Comparison of ENCODE assay signal across 32 mouse cellular contexts in the genomic region with DNA sequence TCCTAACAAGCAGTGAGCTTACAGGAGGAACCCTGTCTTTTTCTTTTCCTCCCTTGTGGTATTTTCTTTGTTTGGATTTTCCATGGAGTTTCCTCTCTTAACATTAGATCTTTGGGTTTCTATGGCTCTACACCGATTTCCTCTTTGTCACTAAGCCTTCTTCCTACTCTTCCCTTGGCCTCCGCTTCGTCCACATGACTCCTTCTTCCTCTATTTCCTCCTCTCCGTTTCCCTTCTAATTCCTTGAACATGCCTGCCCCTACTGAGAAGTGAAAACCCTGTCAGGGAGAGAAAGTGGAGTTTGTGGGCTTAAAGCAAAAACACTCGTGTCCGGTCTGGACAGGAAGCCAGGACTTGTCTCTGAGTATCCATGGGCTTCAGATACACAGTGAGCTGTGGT. TPM values are rescaled to one million over a fixed set of nuclear protein-coding genes. Genes with fewer than 3 reads are reported as not detected.
A peak's percentile ranks its signal among the peaks of the same experiment; 100 is the strongest.
DNase-seq lines count a peak whose midpoint lies in the region; ATAC-seq and TF ChIP-seq lines count a peak whose summit lies in the region.
"Had no signal": no experiment of that assay in that cellular context is flagged by ENCODE, and none has a peak within 500 bp of the region (broad histone marks: within the 10 kb centered on the region; RNA-seq: fewer than 3 reads in every experiment).

No protein-coding gene starts in this region.

- no peaks in the 10 kb centered on the region for H3K27me3 ChIP-seq in liver, adult 2 months (ENCODE audit: control insufficient read depth, insufficient read depth, low read length)
- no peaks in the 10 kb centered on the region for H3K27me3 ChIP-seq in liver, postnatal 0 days (ENCODE audit: insufficient read depth, low read length)
- H3K27me3 ChIP-seq in forebrain, embryonic 16.5 days (replicated peaks; ENCODE audit: control insufficient read depth, insufficient read depth, low read length): no peaks in the 10 kb centered on the region
- H3K27me3 ChIP-seq: embryonic facial prominence, embryonic 13.5 days; embryonic facial prominence, embryonic 15.5 days; forebrain, embryonic 12.5 days; Patski had no signal

- H3K27ac ChIP-seq in liver, adult 2 months (replicated peaks; ENCODE audit: insufficient read depth, low read depth, low read length): no peak overlapping the region
- H3K27ac ChIP-seq in liver, postnatal 0 days (ENCODE audit: low read depth): no peak overlapping the region
- H3K27ac ChIP-seq in bone marrow macrophage, adult 2 months (ENCODE audit: insufficient read depth, low read depth, low read length): peak overlapping the region; percentile 66
- H3K27ac ChIP-seq in macrophage: 0 out of 2 replicates have a peak overlapping the region, but pooled peaks have one; percentile 1
- H3K27ac ChIP-seq in forebrain, embryonic 16.5 days (ENCODE audit: low read length): no peak overlapping the region
- H3K27ac ChIP-seq: embryonic facial prominence, embryonic 13.5 days; embryonic facial prominence, embryonic 15.5 days; forebrain, embryonic 10.5 days; forebrain, embryonic 12.5 days had no signal

- H3K9ac ChIP-seq in liver, adult 2 months (ENCODE audit: low read depth, low read length): no peak overlapping the region
- H3K9ac ChIP-seq in liver, postnatal 0 days (replicated peaks): no peak overlapping the region
- no peak overlapping the region for H3K9ac ChIP-seq in forebrain, embryonic 16.5 days (replicated peaks; ENCODE audit: low read depth, low read length)
- H3K9ac ChIP-seq: embryonic facial prominence, embryonic 13.5 days; embryonic facial prominence, embryonic 15.5 days; forebrain, embryonic 12.5 days; forebrain, postnatal 0 days had no signal

- peak; percentile 17 for DNase-seq in liver, adult 2 months (ENCODE audit: extremely low read depth, low read depth, low spot score)
- no peak for DNase-seq in liver, postnatal 0 days
- DNase-seq in layer of hippocampus, adult 11-12 months (ENCODE audit: low spot score): no peak
- DNase-seq in adrenal gland, adult (ENCODE audit: inconsistent age in 2 of 2, low spot score in 1 of 2): no peak
- DNase-seq: adrenal gland, adult 2 months; adrenal gland, postnatal 14 days; adrenal gland, postnatal 36 days; cerebellum, adult 11 months; cerebellum, adult 18-20 months; cerebellum, adult 8-10 months; cerebellum, adult 9-11 months; cerebellum, postnatal 14 days; cerebellum, postnatal 36 days; embryo, embryonic 11 days; forebrain, postnatal 0 days had no signal

- 69% methylated on average over 6 of the region's 6 CpGs for WGBS in liver, adult 2 months
- WGBS in liver, postnatal 0 days (ENCODE audit: insufficient replicate concordance): 50% methylated on average over 6 of the region's 6 CpGs
- WGBS in macrophage (ENCODE audit: missing documents): 19% methylated on average over 6 of the region's 6 CpGs
- 87% methylated on average over 6 of the region's 6 CpGs for WGBS in forebrain, embryonic 16.5 days

- no peak for TF ChIP-seq EP300 in liver, postnatal 0 days (IDR thresholded peaks at IDR 0.05; ENCODE audit: low read depth)

- no peak overlapping the region for H3K4me3 ChIP-seq in liver, adult 2 months (ENCODE audit: insufficient read depth, low read depth, low read length)
- no peak overlapping the region for H3K4me3 ChIP-seq in liver, postnatal 0 days (ENCODE audit: low read depth, low read length)
- H3K4me3 ChIP-seq in bone marrow macrophage, adult 2 months (ENCODE audit: insufficient read depth, low read length): no peak overlapping the region
- no peak overlapping the region for H3K4me3 ChIP-seq in macrophage (ENCODE audit: inconsistent target)
- H3K4me3 ChIP-seq in forebrain, embryonic 16.5 days (replicated peaks; ENCODE audit: low read length): no peak overlapping the region
- H3K4me3 ChIP-seq: embryonic facial prominence, embryonic 13.5 days; embryonic facial prominence, embryonic 15.5 days; erythroblast, embryonic 14.5 days; forebrain, embryonic 10.5 days; forebrain, embryonic 12.5 days had no signal

- no peaks in the 10 kb centered on the region for H3K36me3 ChIP-seq in liver, adult 2 months (ENCODE audit: control insufficient read depth, insufficient read depth, low read length)
- no peaks in the 10 kb centered on the region for H3K36me3 ChIP-seq in liver, postnatal 0 days (replicated peaks; ENCODE audit: insufficient read depth, low read length)
- no peaks in the 10 kb centered on the region for H3K36me3 ChIP-seq in macrophage (ENCODE audit: inconsistent target)
- no peaks in the 10 kb centered on the region for H3K36me3 ChIP-seq in forebrain, embryonic 16.5 days (ENCODE audit: control insufficient read depth, insufficient read depth)
- H3K36me3 ChIP-seq: embryonic facial prominence, embryonic 13.5 days; embryonic facial prominence, embryonic 15.5 days; forebrain, embryonic 10.5 days; forebrain, embryonic 12.5 days; G1E had no signal

- no peaks in the 10 kb centered on the region for H3K9me3 ChIP-seq in liver, postnatal 0 days (ENCODE audit: low read length)
- H3K9me3 ChIP-seq in forebrain, embryonic 16.5 days (ENCODE audit: control insufficient read depth, low read length): no peaks in the 10 kb centered on the region
- H3K9me3 ChIP-seq: embryonic facial prominence, embryonic 13.5 days; embryonic facial prominence, embryonic 15.5 days; forebrain, embryonic 10.5 days; forebrain, embryonic 12.5 days; G1E had no signal

- no peaks in the 10 kb centered on the region for H3K4me1 ChIP-seq in liver, adult 2 months (ENCODE audit: control insufficient read depth, insufficient read depth, low read length)
- H3K4me1 ChIP-seq in liver, postnatal 0 days (ENCODE audit: insufficient read depth): no peaks in the 10 kb centered on the region
- peaks cover 17% of the 10 kb centered on the region for H3K4me1 ChIP-seq in bone marrow macrophage, adult 2 months (ENCODE audit: control insufficient read depth, insufficient read depth, low read length)
- H3K4me1 ChIP-seq in forebrain, embryonic 16.5 days (replicated peaks; ENCODE audit: control insufficient read depth, insufficient read depth, low read length): no peaks in the 10 kb centered on the region
- H3K4me1 ChIP-seq: embryonic facial prominence, embryonic 13.5 days; embryonic facial prominence, embryonic 15.5 days; forebrain, embryonic 12.5 days had no signal

- no peaks in the 10 kb centered on the region for H3K79me2 ChIP-seq in liver, adult 2 months (ENCODE audit: control insufficient read depth, insufficient read depth, low read length)
- no peaks in the 10 kb centered on the region for H3K79me2 ChIP-seq in macrophage (ENCODE audit: inconsistent target)

- H3K4me2 ChIP-seq in liver, postnatal 0 days (ENCODE audit: low read depth, low read length): no peak overlapping the region
- no peak overlapping the region for H3K4me2 ChIP-seq in forebrain, embryonic 16.5 days (ENCODE audit: low read length)
- H3K4me2 ChIP-seq: embryonic facial prominence, embryonic 13.5 days; embryonic facial prominence, embryonic 15.5 days; forebrain, embryonic 12.5 days had no signal

- no peak for TF ChIP-seq CTCF in liver, adult 2 months (IDR thresholded peaks at IDR 0.05; ENCODE audit: low read depth, low read length)
- TF ChIP-seq CTCF in liver, postnatal 0 days (IDR thresholded peaks at IDR 0.05; ENCODE audit: low read depth): no peak
- TF ChIP-seq CTCF in bone marrow macrophage, adult 2 months (IDR thresholded peaks at IDR 0.05; ENCODE audit: low read depth, low read length): no peak

- TF ChIP-seq POLR2A in liver, adult 2 months (IDR thresholded peaks at IDR 0.05; ENCODE audit: extremely low read depth, insufficient read depth, low read length): no peak
- TF ChIP-seq POLR2A in bone marrow macrophage, adult 2 months (IDR thresholded peaks at IDR 0.05; ENCODE audit: borderline replicate concordance, low read depth, low read length): no peak

- ATAC-seq in liver, postnatal 0 days: no peak
- peak; percentile 54 for ATAC-seq in megakaryocyte progenitor cell, adult 5-6 weeks (replicated peaks; ENCODE audit: poor library complexity)
- no peak for ATAC-seq in forebrain, embryonic 16.5 days
- ATAC-seq: activated CD4-positive, CD25-positive, alpha-beta regulatory T cell, adult 4 months; forebrain, embryonic 14.5 days; forebrain, postnatal 0 days; Patski had no signal

RNA-seq across cellular contexts. Expression of a gene that starts 27.0 kb away (rescaled TPM):
- total RNA-seq in liver, adult 2 months (2014; rRNA removed): not detected in 2 replicates
- not detected in 2 replicates for polyA plus RNA-seq in liver, adult 2 months (2012; rRNA removed)
- not detected in 2 replicates for polyA plus RNA-seq in liver, postnatal 0 days (2015; fragmentation: Nextera tagmentation; extraction: Ambion mirVana)
- not detected in 2 replicates for polyA plus RNA-seq in bone marrow macrophage, adult 2 months (2012; ENCODE audit: insufficient read depth, insufficient read length, missing spikeins)
- 100 to 1,000 TPM in 4 of 26 experiments, 10 to 100 TPM in 8, 1 to 10 TPM in 5, under 1 TPM in 3, not detected in 6; 0.29 to 369 (median 26.4) TPM for total RNA-seq in macrophage (2018; cell fraction: chromatin; rRNA removed)
- 100 to 1,000 TPM in 5 of 26 experiments, 10 to 100 TPM in 6, 1 to 10 TPM in 11, under 1 TPM in 4; 0.55 to 363 (median 7.5) TPM for total RNA-seq in macrophage (2018; cell fraction: cytosol; rRNA removed)
- 100 to 1,000 TPM in 8 of 26 experiments, 10 to 100 TPM in 6, 1 to 10 TPM in 11, under 1 TPM in 1; 0.90 to 375 (median 20.0) TPM for total RNA-seq in macrophage (2018; cell fraction: nucleus; rRNA removed)
- 0.74 to 0.98 TPM (median 0.98 TPM) in 3 replicates for polyA plus RNA-seq in macrophage (2018)
- not detected in 2 replicates for total RNA-seq in megakaryocyte progenitor cell, adult 5-6 weeks (2015)
- total RNA-seq in megakaryocyte progenitor cell, adult 5-6 weeks (2017): not detected in 2 replicates
- polyA plus RNA-seq in forebrain, embryonic 16.5 days (2015; fragmentation: Nextera tagmentation; extraction: Ambion mirVana): 0.11 TPM in 1 of 2 replicates, not detected in the other
- total RNA-seq: adrenal gland, adult 2 months; adrenal gland, postnatal 14 days; adrenal gland, postnatal 36 days; common myeloid progenitor, adult 5-6 weeks; forebrain, postnatal 0 days; G1E had no signal
- polyA plus RNA-seq: activated CD4-positive, CD25-positive, alpha-beta regulatory T cell, adult 4 months; adrenal gland, adult 2 months; brain, embryonic 14.5 days; C2C12; embryonic facial prominence, embryonic 11.5 days; embryonic facial prominence, embryonic 13.5 days; embryonic facial prominence, embryonic 15.5 days; erythroblast, embryonic 14.5 days; forebrain, embryonic 10.5 days; forebrain, embryonic 12.5 days; forebrain, embryonic 14.5 days; forebrain, postnatal 0 days; G1E; Patski had no signal

Comparison
In these comparisons a context has a peak if more than half of its experiments do, and no peak if none do; other contexts are left out.
1. H3K27ac ChIP-seq: peak in bone marrow macrophage, adult 2 months (single experiment) and macrophage (single experiment); none in liver, adult 2 months (single experiment), liver, postnatal 0 days (single experiment) and forebrain, embryonic 16.5 days (single experiment).